Mouse (Mus musculus) heart, postnatal 4 days (tissue): ENCODE data around the gene Sncb. TPM values are rescaled to one million over a fixed set of nuclear protein-coding genes. Genes with fewer than 3 reads are reported as not detected.
"Not testable (repeated sequence)": the region's sequence is repeated elsewhere in the genome, so short reads cannot be mapped to it uniquely, and the experiment has no call there.

ENCODE experiments used
- DNase-seq: peaks from one replicate; pipeline ENCODE4 v3.0.0; 2021
- total RNA-seq, 2 experiments: library from RNA; stranded (reverse); gene quantifications; 2 replicates each; pipeline ENCODE4 v1.2.3; 2021

Sncb gene
- not detected for total RNA-seq

DNA sequence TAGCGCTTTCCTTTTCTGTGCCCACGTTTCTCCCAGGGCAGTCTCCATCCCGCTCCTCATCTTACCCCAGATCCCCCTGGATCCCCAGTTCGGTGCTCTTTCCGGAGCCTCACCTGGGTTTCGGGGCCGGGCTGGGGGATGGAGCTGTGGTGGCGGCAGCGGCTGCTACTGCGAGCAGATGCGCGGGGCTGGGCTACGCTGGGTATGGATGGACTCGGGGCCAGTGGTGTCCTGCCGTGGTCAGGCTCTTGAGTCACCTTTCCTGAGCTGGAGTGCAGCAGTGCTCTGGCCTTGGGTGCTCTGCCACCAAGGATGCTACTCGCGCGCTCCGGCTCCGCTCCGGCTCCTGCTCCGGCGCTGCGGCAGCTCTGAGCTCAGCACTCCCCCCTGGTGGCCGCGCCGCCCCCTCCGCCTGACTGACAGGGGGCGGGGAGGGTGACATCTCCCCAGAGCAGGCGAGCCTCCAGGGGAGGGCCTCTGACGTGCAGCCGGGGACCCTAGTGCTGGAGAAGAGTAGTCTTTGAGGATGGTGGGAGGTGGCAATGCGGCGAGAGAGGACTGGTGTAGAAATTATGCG is at the start of gene Sncb:
Gene Sncb, minus strand, starts transcription at position 404 of the 577 bp plus-strand sequence.
- peak; percentile 68 for DNase-seq

DNA sequence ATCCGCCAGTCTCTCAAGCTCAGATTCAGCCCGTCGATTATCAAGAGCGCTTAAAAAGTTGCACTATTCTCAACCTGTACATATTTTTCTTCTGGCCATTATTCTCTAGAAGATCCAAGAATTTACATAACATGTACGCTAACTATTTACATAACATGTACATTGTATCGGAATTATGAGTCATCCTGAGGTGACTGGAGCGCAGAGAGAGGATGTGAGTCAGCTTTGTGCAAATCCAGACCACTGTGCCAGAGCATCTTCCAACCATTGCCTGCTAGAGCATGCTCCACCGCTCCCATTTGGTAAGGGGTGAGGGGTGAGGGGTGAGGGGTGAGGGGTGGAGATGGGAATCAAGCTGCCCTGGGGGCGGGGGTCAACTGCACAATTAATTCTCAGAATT is 47.0 kb upstream of the Sncb start:
- DNase-seq, result no peak

DNA sequence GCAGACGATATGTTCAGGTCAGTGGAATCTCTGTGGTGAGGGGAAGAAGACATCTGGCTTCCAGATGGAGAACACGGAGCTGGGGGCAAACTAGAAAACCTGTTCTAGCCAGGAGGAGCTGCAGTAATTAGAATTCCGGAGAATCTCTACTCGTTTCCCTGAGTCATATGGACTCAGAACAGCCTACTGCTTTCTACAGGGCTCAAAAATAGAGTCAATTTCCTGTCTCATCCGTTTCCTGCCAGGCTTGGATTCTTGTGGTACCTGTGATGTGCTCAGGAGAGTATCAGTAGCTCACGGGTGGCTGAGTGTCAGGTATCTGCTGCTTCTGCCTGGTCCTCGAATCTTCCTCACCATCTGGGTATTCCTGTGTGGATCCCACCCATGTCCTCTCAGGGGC is 45.1 kb upstream of the Sncb start:
- no peak for DNase-seq

DNA sequence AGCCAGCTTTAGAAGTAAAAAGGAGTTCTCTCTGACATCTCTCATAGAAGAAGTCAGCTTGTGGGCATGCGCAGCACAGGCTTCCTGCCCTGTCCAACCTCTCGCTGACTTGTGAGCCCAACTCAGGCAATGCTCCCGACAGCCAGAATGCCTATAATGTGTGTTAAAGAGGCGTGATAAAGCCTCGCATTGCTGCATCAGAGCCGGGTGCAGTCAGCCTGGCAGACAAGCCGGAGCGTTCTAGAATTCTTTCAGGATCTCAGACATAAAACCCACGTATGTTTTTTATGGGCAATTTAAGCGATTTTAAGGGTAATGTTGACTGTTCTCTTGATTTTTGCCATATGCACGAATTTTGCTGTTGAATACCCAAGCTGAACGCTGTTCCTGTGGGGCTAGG is 41.7 kb upstream of the Sncb start:
- no peak for DNase-seq

DNA sequence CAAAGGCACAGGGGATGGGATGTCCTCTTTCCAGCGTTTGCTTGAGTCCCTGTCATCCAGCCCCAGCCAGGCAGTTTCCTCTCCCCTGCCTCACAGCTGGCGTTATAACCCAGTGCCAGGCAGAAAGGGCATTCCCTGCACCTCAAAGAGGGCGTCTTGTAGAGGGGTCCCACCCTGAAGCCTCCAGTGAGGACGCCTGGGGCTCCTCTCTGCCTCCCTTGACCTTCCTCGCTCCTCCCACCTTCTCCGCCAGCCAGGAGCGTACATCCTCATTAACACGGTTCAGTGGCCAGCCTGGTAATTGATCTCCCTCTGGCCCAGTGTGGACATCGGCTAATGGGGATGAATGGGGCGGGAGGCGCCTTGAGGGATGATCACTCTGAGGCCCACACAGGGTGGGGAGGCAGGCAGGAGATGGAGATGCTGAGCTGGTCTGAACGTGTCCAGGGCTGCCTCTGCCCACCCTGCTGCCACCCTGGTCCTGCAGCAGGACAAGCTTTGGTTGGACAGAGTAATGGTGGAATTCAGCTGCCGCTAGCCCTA is 40.1 kb upstream of the Sncb start:
- no peak for DNase-seq

DNA sequence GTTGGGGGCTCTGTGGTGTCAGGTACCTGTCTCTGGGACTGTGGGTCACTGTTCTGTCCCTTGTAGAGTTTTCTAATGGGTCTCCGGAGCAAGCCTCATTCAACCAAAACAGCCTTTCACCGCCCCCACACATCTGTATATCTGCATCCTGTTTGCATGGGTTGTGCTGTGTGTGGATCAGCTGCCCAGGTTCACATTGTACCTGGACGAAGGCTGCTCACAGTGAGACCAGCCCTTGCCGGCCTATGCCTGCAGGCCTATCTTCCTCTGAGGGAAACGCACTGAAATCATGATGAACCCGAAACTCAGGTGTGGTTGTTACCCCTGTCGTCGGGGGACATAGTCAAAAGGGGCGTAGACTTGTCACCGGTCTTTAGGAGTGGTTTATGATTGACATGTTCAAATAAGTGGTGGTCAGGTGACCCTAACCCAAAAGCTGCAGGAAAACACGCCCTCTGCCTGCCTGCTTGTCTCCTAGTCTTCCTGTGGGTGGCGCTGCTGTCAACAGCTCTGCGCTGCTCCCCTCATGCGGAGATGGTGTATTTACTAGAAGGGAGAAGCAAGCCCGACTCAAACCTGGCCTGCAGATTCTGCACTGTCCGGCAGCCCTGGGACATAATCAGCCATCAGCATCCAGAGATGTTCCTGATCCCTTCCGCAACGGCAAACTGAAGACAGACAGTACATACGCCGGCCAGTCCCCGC is 38.9 kb upstream of the Sncb start:
- no peak for DNase-seq

DNA sequence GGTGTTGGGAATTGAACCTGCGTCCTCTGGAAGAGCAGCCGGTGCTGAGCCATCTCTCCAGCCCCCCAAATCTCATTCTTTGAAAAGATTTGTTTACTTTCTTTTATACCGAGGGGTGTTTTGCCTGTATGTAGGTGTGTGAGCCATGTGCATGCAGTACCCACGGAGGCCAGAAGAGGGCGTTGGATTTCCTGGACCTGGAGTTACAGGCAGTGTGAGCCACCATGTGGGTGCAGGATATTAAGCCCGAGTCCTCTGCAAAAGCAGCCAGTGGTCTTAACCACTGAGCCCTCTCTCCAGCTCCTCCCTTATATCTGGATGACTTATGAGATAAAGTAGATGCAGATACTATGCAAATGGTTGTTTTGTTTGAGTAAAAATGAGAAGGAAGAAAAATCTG is 36.6 kb upstream of the Sncb start:
- no peak for DNase-seq

DNA sequence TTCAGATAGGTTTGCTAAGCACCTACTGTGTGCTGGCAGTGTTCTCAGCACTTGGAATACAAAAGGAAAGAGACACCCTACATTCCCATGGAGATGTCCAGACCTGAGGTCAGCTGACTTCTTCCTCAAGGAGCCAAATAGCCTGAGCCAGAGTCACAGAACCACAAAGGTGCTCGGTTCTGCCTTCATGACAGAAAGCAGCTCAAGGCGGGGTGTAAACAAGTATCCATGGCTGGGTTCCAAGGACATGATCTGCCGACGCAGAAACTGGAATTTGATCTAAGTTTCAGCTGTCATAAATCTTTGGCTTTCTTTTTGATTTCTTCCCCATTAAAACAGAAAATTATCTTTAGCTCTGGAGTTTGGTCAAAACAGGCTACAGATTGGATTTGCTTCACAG is 33.8 kb upstream of the Sncb start:
- DNase-seq, result no peak

DNA sequence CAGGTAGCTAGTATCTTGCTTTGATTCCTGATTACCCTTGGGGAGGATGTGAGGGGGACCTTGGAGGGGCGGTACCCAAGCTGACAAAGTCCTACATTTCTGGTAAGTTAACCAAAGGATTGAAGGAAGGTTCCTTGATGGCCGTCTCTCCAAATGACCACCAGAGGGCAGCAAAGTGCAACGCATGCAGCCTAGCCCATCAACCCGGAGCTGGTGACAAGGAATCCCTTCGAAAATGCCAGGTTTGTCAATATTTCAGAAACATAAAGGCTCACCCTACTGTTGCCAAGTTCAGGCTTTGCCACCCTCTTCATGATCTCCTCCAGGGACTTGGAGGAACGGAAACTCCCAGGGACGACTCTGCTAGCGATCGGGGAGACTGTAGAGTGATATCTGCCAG is 33.3 kb upstream of the Sncb start:
- DNase-seq, result peak; percentile 78

DNA sequence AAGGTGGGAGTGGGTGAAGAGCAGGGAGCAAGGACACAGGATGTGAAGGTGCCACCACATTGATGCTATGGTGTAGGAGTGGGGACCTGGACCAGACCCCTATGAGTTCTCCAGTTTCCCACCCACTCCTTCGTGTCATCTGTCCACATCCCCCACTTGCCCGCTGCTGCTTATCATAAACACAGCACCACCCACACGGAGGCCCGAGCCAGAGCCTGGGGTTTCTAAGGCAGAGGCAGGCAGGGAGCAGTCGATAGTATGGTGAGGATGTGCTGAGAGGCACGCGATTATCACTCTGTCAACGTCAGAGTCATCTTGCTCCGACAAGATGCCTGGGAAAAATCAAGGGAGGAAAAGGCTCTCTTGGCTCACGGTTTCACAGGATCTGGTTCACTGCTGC is 32.3 kb upstream of the Sncb start:
- DNase-seq, result no peak

DNA sequence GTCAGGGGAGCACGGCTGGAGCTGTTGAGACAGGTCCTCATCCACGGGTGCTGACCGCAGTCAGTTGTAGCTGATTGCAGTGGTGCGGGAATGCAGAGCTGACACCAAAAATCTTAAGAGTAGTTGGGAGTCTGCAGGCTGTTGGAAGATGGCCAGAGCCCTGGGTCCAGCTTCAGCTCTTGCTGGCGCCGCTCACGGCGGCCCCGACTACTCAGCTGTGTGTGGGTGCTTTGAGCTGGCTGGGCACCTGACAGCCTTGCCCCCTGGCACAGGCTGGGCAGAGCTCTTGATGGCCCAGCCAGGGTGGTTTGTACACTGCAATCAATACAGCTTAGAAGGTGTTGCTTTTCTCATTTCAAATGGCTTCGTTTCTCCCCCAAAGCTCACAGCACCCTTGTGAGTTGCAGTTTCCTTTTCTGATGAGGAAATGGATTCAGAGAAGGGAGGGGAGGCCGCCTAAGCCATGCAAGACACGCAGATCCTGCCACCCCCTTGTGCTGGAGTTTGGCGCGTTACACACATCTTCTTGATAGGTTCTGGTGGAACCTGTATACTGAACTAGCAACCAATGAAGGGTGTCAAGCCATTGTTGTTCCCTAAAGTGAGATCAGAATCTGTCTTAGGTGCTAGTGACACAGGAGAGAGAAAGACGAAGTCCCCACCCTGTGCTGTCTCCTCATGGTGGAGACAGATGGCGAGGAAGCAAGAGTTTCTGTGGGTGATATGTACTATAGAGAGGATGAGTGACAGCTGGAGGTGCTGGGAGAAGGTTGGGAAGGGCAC is 31.7 kb upstream of the Sncb start:
- DNase-seq, result no peak

DNA sequence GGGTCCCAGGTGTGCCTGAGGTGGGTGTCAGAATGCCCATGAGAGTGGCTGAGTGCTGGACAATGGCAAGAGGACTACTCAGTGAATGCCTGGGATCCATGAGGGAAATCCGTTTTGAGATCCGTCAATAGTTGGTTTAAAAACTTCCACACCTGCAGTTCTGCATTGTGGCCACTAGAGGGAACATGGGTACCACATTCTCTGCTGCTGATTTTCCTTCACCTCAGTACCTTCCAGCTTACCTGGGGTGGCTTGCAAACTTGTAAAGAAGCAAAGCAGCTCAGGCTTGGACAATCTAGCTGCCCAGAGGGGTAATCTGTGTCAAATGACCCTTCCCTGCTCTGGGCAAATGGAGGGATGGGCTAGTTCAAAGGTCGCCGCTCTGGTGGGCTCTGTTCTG is 31.0 kb upstream of the Sncb start:
- DNase-seq, result peak; percentile 41

DNA sequence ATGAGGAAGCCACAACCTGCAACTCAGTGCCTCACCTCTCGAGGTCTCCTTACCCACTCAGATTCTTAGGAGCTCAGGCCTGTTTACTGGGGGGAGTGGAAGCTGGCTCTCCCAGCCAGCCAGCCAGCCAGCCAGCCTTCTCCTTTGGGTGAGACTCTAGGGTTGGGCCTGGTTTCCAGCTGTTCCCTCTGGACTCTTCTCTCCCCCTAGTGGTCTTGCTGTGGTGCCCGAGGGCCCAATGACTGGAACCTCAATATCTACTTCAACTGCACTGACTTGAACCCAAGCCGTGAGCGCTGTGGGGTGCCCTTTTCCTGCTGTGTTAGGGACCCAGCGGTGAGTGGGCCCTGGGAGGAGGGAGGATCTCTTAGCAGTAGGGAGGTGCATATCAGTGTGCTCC is 28.4 kb upstream of the Sncb start:
- DNase-seq, result no peak

DNA sequence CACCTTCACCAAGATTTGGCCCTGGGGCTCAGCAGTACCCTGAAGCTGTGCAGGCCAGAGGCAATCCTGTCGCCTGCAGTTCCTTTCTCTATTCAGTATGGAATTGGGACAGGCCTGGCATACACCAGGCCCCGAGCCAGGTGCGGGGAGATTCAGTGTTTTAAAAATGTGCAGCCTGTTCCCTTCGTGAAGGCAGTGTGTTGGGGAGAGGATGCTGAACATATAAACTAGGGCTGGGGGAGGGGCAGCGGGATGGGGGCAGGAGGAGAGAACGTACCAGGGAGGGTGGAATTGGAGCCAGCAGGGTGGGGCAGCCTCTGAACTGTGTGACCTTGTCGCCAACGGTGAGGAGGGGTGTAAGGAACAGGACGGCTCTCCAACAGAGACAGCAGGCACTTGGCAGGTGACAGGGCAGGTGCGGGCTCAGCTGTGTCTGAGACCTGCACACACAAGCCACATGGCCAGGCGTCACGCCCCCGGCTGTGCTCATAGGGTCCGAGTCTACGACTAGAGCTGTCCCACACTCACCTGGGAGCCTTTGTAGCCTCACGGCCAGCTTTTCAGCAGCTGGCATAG is 27.7 kb upstream of the Sncb start:
- no peak for DNase-seq

DNA sequence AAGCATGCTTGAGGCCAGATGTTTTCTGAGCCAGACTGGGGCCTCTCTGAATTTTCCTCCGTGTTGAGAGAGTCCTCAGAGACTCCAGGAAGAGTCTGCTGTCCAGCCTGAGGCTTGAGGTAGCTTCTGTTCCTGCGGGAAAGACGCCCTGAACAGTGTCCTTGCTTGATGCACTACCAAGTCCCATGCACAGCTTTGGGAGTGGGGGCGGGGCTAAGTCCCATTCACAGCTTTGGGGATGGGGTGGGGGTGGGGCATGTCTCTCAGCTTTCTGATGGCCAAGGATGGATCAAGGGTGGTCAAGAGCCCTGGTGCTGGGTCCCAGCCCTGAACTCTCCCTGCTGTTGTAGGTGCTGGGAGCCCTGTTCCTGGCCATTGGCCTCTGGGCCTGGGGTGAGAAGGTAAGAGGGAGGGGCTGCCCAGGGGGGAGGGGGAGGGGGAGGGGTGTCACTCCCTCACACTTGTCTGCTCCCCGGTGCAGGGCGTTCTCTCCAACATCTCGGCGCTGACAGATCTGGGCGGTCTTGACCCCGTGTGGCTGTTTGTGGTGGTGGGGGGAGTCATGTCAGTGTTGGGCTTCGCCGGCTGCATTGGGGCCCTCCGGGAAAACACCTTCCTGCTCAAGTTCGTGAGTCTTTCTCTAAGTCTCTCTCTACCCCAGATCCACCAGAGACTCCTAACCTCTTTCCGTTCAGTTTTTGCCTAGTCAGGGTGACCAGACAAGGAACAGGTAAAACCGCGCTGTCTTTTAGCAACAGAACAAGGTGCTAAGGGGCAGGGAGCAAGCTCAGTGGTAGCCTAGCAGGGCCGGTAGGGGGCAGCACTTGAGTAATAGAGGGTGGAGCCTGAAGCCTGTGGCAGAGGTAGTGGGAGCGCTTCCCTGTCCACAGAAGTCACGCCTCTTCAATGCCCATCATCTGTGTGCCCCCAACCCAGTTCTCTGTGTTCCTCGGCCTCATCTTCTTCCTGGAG is 26.1 kb upstream of the Sncb start:
- peak; percentile 32 for DNase-seq

DNA sequence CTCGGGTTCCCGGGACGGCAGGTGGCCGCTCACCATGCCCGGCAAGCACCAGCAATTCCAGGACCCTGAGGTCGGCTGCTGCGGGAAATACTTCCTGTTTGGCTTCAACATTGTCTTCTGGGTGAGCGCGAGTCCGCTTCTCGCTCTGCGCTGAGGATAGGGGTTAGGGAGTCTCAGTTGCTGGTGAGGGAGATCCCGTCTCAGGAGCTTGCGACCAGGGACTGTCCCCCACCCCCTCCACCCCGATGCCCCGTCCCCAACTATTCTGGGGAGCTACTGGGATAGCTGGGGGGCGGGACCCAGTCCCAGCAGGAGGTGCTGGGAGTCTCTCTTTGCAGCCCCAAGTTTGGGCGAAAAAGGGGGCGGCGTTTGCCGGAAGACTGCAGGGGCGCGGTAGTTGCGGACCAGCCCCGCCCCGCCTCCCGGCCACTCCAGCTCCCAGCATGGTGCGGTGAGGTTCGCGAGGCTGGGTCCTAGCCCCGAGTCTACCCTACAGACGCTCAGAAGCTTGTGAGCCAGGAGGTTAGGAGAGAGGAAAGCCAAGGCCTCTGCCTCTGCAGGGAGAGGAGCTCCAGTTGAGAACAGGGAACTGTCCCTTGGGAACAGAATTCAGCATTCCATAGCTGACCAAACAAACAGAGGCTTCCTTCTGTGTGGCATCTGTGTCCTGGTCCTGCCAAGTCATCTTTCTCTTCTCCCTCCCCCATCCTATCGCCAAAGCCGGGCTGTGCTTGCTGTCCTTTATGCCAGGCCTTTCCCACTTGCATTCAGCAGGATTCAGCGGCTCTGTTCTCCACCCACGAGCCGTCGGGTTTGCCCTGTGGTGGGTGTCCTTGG is 23.4 kb upstream of the Sncb start:
- DNase-seq, result peak; percentile 47

DNA sequence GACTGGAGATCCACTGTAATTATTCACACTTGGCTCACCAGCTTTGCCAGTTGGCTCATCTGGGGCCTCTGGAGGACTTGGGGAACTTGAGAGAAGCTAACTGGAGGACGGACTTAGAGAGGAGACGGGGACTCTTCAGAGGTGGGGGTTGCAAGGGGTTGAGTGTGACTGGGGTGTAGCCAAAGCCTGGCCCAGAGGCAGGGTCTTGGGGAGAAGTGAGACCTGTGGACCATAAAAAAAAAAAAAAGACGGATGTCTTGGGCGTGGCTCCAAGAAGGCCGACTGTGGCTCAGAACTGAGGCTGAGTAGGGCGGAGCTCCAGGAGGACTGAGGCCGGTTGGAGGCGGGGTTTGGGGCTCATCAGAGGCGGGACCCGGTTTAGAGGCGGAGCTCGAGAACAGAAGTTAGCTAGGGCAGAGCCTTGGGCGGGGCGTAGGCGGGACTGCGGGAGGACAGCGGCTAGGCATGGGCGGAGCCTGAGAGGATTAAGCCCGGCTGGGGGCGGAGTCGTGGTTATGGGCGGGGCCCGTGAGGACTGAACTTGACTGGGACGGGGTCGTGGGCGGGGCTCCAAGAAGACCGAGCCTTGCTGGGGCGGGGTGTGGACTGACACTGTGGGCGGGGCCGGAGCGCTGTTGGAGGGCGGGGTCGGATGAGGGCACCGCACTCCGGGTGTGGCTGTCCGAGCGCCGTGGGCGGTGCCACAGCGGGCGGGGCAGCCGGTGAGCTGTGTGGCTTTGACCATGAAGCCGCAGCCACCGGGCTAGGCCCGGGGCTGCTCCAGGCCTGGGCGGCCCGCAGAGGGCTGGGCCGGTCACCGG is 22.6 kb upstream of the Sncb start, which contains the start of gene Tspan17:
Gene Tspan17, plus strand, starts transcription at position 638 of the 821 bp plus-strand sequence.
- DNase-seq, result peak; percentile 95

DNA sequence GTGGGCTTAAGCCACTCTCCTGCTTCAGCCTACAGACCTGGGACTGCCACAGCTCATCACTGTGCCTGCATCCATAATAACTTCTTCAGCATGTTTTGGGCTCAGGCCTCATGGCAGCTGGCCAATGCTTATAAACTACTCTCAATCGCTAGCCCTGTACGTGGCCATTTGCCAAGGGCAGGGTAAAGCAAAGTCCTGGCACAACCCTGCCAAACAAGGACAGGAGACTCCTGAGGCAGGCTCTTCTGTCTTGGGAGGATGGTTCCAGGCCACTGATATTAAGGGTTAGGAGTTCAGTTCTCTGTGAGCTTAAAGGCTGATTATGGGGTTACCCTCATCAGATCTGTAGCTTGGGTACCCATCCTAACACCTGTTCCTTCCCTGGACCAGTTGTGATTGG is 21.2 kb upstream of the Sncb start:
- not testable (repeated sequence) for DNase-seq

DNA sequence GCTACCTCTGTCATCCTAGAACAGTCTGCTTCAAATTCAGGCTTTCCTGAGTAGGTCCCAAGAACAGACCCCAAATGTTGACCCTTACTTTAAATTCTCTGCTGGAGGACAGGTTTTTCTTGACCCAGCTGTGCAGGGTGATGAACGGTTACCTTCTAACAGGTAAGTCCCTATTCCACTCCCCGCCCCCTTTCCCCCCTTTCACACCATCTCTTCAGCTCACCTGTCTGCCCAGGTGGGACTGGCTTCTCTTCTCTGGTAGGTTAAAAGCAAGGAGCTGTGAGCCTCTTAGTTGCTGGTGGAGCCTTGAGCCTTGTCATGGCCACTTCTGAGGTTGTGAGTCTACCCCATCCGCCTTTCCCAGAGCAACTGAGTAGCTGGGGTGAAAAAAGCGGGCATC is 17.3 kb upstream of the Sncb start, which contains the start of gene Eif4e1b:
Gene Eif4e1b, plus strand, starts transcription at position 301 of the 400 bp plus-strand sequence.
- DNase-seq, result no peak

DNA sequence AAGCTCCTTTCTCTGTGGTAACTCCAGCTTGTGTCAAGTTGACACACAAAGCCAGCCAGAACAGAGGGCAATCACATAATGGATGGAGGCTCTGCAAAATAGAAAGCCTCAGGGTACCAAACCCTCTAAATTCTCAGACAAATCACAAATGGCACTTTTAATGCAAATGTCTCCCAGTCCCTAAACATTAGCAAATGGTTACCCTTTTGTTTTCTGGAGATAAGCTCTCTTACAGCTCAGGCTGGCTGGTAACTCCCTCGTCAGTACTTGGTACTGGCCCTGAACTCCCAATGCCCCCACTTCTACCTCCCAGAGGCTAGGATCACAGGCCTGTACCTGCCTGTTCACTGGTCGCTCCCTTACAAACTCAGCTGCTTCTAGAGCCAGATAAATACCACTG is 16.8 kb upstream of the Sncb start:
- DNase-seq, result no peak
